Mouse (Mus musculus) naive thymus-derived CD4-positive, alpha-beta T cell, adult 2 months (primary cell): ENCODE results near the gene Olfr519.

Experiments
- DNase-seq: peaks from one replicate; pipeline ENCODE4 v3.0.0-alpha.2; 2011; ENCODE audit warnings: low read depth

Olfr519 gene

DNA sequence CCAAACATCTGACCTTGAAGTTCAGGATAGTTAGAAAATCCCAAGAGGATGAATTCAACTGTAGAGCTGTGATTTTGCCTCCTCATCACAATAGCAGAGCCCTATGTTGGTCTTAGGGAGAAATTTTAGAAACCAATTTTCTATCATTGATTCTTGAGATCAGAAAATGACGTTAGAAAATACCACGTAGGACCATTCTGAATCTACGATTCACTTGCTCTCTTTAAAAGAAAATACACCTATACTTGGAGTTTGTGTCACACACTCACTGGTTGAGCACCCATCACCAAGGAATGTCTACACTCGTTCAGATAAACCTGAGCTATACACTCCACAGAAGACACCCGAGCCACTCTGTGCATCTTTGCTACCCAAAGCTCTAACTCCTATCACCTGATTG lies at the start of gene Olfr519:
TSS of gene Olfr519 (minus strand) at position 101 of the 400 bp plus-strand sequence.
- no peak for DNase-seq

DNA sequence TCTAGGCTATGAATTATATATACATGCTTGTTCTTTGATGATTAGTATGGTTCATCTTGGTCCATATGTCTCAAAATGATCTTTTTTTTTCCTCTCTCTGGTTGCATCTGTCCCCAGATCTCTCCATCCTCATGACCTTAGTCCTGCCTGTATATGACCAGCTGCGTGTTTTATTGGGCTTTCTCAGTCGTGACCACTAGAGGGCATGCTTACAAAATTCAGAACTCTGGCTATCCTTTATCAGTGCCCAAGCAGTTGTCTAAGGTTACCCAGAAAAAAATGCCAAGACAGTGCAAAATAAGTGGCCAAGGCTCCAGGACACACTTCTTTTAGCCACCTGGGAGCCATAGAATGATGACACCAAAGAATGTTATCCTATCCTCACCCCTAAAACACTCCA lies 49.8 kb upstream of the Olfr519 start:
- DNase-seq, result peak; percentile 67

DNA sequence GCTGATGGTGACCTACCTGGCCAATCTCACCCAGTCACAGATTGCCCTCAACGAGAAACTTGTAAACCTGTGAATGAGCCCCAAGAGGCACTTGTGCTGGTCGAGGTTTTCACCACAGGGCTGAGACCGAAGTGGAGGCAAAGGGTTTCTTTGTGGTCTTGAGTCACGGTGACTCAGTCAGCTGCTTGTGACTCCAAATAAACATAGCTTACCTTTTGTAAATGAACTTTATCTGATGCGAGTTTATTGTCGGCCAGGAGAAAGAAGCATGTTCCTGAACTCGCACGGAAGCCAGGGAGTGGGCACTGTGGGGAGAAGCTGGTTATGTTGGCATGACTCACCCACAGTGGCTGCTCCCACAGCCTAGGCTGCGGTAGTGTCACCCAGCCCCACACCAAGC lies 47.2 kb upstream of the Olfr519 start:
- DNase-seq, result no peak

DNA sequence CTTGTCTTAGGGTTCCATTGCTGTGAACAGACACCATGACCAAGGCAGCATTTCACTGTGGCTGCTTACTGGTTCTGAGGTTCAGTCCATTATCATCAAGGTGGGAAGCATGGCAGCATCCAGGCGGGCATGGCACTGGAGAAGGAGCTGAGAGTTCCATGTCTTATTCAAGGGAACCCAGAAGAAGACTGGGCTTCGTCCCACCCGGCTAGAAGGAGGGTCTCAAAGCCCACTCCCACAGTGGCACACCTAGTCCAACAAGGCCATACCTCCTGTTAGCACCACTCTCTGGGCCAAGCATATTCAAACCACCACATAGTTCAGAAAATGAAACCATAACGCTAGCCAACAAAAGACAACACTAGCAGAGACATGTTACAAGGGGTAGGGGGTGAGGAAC lies 42.4 kb upstream of the Olfr519 start:
- no peak for DNase-seq

GRCm38 (mm10) chr7:108935411-108935810 lies 41.2 kb upstream of the Olfr519 start:
- no peak for DNase-seq

GRCm38 (mm10) chr7:108934836-108935235 lies 40.6 kb upstream of the Olfr519 start:
- no peak for DNase-seq

DNA sequence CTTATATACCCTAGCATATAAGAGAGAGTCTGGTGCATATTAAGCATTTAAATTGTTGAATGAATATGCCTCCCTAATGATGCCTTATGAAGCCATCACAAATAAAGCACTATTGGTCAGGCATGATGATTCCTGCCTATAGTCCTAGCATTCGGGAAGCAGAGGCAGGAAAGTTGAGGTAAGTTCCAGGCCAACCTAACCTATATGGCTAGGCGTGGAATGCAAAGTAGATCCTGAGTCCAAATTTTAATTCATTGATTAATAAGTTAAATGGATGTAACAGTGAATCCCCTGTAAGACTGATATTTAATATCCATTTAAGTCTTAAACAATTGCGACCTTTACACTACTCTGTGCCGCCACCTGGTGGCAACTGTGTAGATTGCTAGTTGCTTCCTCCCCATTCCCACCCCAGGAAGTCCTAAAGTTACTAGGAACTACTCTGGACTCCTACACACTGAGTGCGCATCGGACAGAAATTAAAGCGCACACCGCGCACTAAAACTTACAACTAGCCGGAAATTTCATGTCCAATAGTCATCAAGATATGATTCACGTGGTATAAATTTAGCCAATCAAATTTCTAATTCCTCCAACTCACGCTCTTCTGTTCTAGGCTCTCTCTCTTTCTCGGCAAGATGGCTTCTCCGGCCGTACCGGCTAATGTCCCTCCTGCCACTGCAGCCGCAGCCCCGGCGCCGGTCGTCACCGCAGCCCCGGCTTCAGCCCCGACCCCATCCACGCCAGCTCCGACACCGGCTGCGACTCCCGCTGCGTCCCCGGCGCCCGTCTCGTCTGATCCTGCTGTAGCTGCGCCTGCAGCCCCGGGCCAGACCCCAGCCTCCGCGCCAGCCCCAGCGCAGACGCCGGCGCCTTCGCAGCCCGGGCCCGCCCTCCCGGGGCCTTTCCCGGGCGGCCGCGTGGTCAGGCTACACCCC lies 39.8 kb upstream of the Olfr519 start, which contains the start of gene Eif3f:
TSS of gene Eif3f (plus strand) at position 624 of the 938 bp plus-strand sequence.
- peak; percentile 99 for DNase-seq

- DNase-seq, result no peak
These were observed 35.6 kb upstream of the Olfr519 start, which contains the start of gene Nlrp10 for GRCm38 (mm10) chr7:108929726-108930393. Gene Nlrp10, minus strand, starts transcription at chr7:108930178.

GRCm38 (mm10) chr7:108928280-108929188 lies 34.3 kb upstream of the Olfr519 start:
- no peak for DNase-seq

- DNase-seq, result no peak
These were observed 32.8 kb upstream of the Olfr519 start for GRCm38 (mm10) chr7:108927043-108927442.

GRCm38 (mm10) chr7:108903969-108904368 lies 9.7 kb upstream of the Olfr519 start:
- DNase-seq, result no peak

DNA sequence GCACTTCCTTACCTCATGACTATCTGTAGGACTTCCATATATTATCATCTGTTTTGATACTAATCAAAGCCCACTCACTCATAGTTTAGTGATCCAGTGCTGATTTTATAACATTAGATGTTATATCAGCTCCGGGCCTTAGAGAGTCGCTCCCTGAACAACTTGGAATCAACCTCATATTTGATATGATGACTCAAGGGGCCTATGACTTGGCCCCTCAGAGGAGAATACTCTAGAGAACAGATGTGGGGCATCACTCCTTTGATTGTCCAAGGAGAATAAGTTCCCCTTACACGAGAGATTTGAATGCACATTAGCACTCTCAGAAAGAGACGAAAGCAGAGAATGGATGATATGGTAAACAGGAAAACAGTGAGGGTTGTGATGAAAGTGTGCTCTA lies 9.3 kb downstream of the Olfr519 start, which contains the start of gene Olfr518:
TSS of gene Olfr518 (minus strand) at position 101 of the 400 bp plus-strand sequence.
- DNase-seq, result no peak

GRCm38 (mm10) chr7:108872279-108872678 lies 21.9 kb downstream of the Olfr519 start, which contains the start of gene Olfr517:
Gene Olfr517, minus strand, starts transcription at chr7:108872379.
- DNase-seq, result no peak

DNA sequence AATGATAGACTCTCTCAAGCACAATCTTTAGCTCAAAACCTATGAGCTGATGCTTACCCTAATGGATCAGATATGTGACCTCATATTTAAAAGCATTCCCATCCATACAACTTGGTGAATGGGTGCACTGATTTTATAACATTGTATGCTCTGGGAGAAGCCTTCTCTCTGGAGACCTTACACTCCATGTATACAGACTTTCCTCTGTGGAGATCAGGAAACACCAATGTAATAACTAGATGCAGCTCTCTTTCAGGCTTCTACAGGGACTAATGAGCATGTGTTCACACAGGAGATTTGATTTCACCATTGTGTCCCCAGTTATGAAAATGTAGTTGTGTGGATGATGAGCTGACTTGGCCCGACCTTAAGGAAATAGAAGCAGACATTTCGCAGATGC lies 43.8 kb downstream of the Olfr519 start, which contains the start of gene Olfr516:
TSS of gene Olfr516 (minus strand) at position 101 of the 400 bp plus-strand sequence.
- no peak for DNase-seq
